Mouse (Mus musculus): ENCODE results near the gene 1700001C19Rik. TPM values are rescaled to one million over a fixed set of nuclear protein-coding genes. Genes with fewer than 3 reads are reported as not detected.
A peak's percentile ranks its signal among the peaks of the same experiment; 100 is the strongest.

Gene 1700001C19Rik
- total and polyA plus RNA-seq, 3 experiments: not detected

GRCm38 (mm10) chr17:47400451-47400850 lies 36.7 kb downstream of the 1700001C19Rik start, which contains the start of gene Guca1a (continued):
- no peak for TF ChIP-seq MXI1 (IDR thresholded peaks at IDR 0.05; ENCODE audit: low read depth, low read length)

- TF ChIP-seq ZKSCAN1 (IDR thresholded peaks at IDR 0.05; ENCODE audit: borderline replicate concordance, low read depth, low read length): no peak
- Histone ChIP-seq H3K9ac (ENCODE audit: insufficient read depth, low read depth) (no peak overlapping the region), H3K4me2 (ENCODE audit: insufficient read depth, low read depth, poor library complexity, severe bottlenecking) (no peak overlapping the region), H3K9me3 (replicated peaks; ENCODE audit: low read length) (no peaks in the 10 kb centered on the region), H3K79me2 (replicated peaks; ENCODE audit: control insufficient read depth, extremely low read depth, insufficient read depth, poor library complexity, severe bottlenecking) (no peaks in the 10 kb centered on the region), H3K27ac (ENCODE audit: insufficient read depth, low read depth) (no peak overlapping the region), H3K36me3 (replicated peaks in 1 of 2; ENCODE audit: control insufficient read depth in 1 of 2, insufficient read depth in 1 of 2, low read length in 1 of 2) (no peaks in the 10 kb centered on the region), H3K27me3 (replicated peaks) (peaks cover 33% of the 10 kb centered on the region), H3K4me1 (ENCODE audit: control insufficient read depth in 1 of 2, insufficient read depth in 2 of 2) (peaks cover 3 to 16% of the 10 kb centered on the region in 2 experiments; a peak in 3 of 4 replicates), H3K4me3 (replicated peaks in 1 of 3; ENCODE audit: low read depth in 2 of 3, low read length in 2 of 3, poor library complexity in 1 of 3) (no peak overlapping the region)
- dilution Hi-C loops (cut with MboI; ENCODE audit: extremely low pct_ligation_motif_present, extremely low pct_unique_long_range_greater_than_20kb, low sequenced_read_pairs): no loop called here
- no peak for DNase-seq (ENCODE audit: extremely low read depth)
- in situ Hi-C loops (cut with MboI; ENCODE audit: low pct_ligation_motif_present, low pct_unique_long_range_greater_than_20kb, low sequenced_read_pairs): loop anchor here (25.0 kb wide), 1 partner anchor 213 kb away; the partner anchor contains the start of genes Bysl, Gm20517 and Med20
Observed at GRCm38 (mm10) chr17:47399091-47399490, 38.1 kb downstream of the 1700001C19Rik start.

- dilution Hi-C loops (cut with MboI; ENCODE audit: extremely low pct_ligation_motif_present, extremely low pct_unique_long_range_greater_than_20kb, low sequenced_read_pairs) (no loop called here), in situ Hi-C loops (cut with MboI; ENCODE audit: low pct_ligation_motif_present, low pct_unique_long_range_greater_than_20kb, low sequenced_read_pairs) (loop anchor here (25.0 kb wide), 1 partner anchor 217 kb away; the partner anchor contains the start of genes Bysl, Gm20517 and Med20)
- peak; percentile 98 for TF ChIP-seq ZNF384 (IDR thresholded peaks at IDR 0.05; ENCODE audit: low read depth, low read length)
- TF ChIP-seq TCF12 (IDR thresholded peaks at IDR 0.05; ENCODE audit: low read depth, low read length): no peak
- TF ChIP-seq MYC (IDR thresholded peaks at IDR 0.05; ENCODE audit: low read depth, low read length): peak; percentile 25; the same call in 1 of the 2 replicates
- peak; percentile 36; the same call in 1 of the 2 replicates for TF ChIP-seq MAX (IDR thresholded peaks at IDR 0.05; ENCODE audit: low read length)
- peak; percentile 42; the same call in 1 of the 2 replicates for TF ChIP-seq POLR2A (IDR thresholded peaks at IDR 0.05; ENCODE audit: low read depth, low read length)
- 0 out of 2 replicates have a peak, but pooled peaks have one; percentile 26 for TF ChIP-seq TBP (conservative IDR thresholded peaks at IDR 0.05; ENCODE audit: low read depth, low read length)
- no peak for TF ChIP-seq RCOR1 (conservative IDR thresholded peaks at IDR 0.05; ENCODE audit: low read depth, low read length)
- Histone ChIP-seq H3K36me3 (replicated peaks in 1 of 2; ENCODE audit: control insufficient read depth in 1 of 2, insufficient read depth in 1 of 2, low read length in 1 of 2) (no peaks in the 10 kb centered on the region), H3K27me3 (replicated peaks) (peaks cover 13% of the 10 kb centered on the region), H3K4me3 (replicated peaks in 1 of 3; ENCODE audit: low read depth in 2 of 3, low read length in 2 of 3, poor library complexity in 1 of 3) (peak overlapping the region; percentile 38 to 61 (median 45)), H3K4me2 (ENCODE audit: insufficient read depth, low read depth, poor library complexity, severe bottlenecking) (peak overlapping the region; percentile 65), H3K9ac (ENCODE audit: insufficient read depth, low read depth) (peak overlapping the region; percentile 38; the same call in 1 of the 2 replicates), H3K79me2 (replicated peaks; ENCODE audit: control insufficient read depth, extremely low read depth, insufficient read depth, poor library complexity, severe bottlenecking) (no peaks in the 10 kb centered on the region), H3K9me3 (replicated peaks; ENCODE audit: low read length) (no peaks in the 10 kb centered on the region), H3K27ac (ENCODE audit: insufficient read depth, low read depth) (no peak overlapping the region), H3K4me1 (ENCODE audit: control insufficient read depth in 1 of 2, insufficient read depth in 2 of 2) (peaks cover 3 to 16% of the 10 kb centered on the region in 2 experiments; a peak in 3 of 4 replicates)
- DNase-seq (ENCODE audit: extremely low read depth): peak; percentile 83
Observed at GRCm38 (mm10) chr17:47395376-47395913, 41.7 kb downstream of the 1700001C19Rik start.
